Mouse (Mus musculus) stomach, embryonic 15.5 days (tissue): Measurements from ENCODE around the gene Mbnl2. TPM values are rescaled to one million over a fixed set of nuclear protein-coding genes. Genes with fewer than 3 reads are reported as not detected.

Source experiments
- ATAC-seq: fragments of 200-750 bp; cut with Nextera tagmentation; 2 replicates; pipeline ENCODE4 v1.8.0; 2017; ENCODE audit warnings: low read depth, moderate number of reproducible peaks, moderate TSS enrichment; ENCODE audit not compliant: insufficient read depth, low FRiP score
- H3K27ac ChIP-seq: fragments of 300-500 bp; sonication (generic); 2 replicates; pipeline ENCODE4 v1.5.1; 2015; ENCODE audit warnings: mild to moderate bottlenecking, inconsistent platforms
- H3K27me3 ChIP-seq: fragments of 300-500 bp; sonication (generic); replicated peaks from 2 replicates; pipeline ENCODE4 v1.6.1; 2015; ENCODE audit warnings: inconsistent platforms
- H3K36me3 ChIP-seq: fragments of 300-500 bp; sonication (generic); 2 replicates; pipeline ENCODE4 v1.6.1; 2015; ENCODE audit warnings: inconsistent platforms
- H3K4me1 ChIP-seq: fragments of 300-500 bp; sonication (generic); 2 replicates; pipeline ENCODE4 v1.6.1; 2015; ENCODE audit warnings: inconsistent platforms
- H3K4me2 ChIP-seq: fragments of 300-500 bp; sonication (generic); 2 replicates; pipeline ENCODE4 v1.6.1; 2015; ENCODE audit warnings: mild to moderate bottlenecking, inconsistent platforms
- H3K4me3 ChIP-seq: fragments of 300-500 bp; sonication (generic); replicated peaks from 2 replicates; pipeline ENCODE4 v1.5.1; 2015; ENCODE audit warnings: inconsistent platforms
- H3K9ac ChIP-seq: fragments of 300-500 bp; sonication (generic); 2 replicates; pipeline ENCODE4 v1.6.1; 2015; ENCODE audit warnings: inconsistent platforms
- H3K9me3 ChIP-seq: fragments of 300-500 bp; sonication (generic); 2 replicates; pipeline ENCODE4 v1.6.1; 2016; ENCODE audit warnings: inconsistent platforms
- WGBS: fragments of 180-500 bp; shearing (Covaris S2); methylation state at CpG from one replicate; pipeline ENCODE4 v1.1.7; 2015; 5-methylcytosine and 5-hydroxymethylcytosine counted together
- polyA plus RNA-seq: library from polyadenylated mRNA; unstranded; fragments of >200 nt; fragmentation: Nextera tagmentation; extraction: Ambion mirVana; gene quantifications from 2 replicates; pipeline ENCODE4 v1.2.1, GENCODE M21; 2015

The Mbnl2 gene
- polyA plus RNA-seq, 1 experiment from 2014 or later = 109 TPM

GRCm38 (mm10) chr14:120428497-120428896 is 153.0 kb downstream of the Mbnl2 start:
- no peak overlapping the region for H3K4me2 ChIP-seq
- H3K9ac ChIP-seq = no peak overlapping the region
- 84% methylated on average over 5 of the region's 5 CpGs for WGBS
- H3K4me1 ChIP-seq = no peaks in the 10 kb centered on the region
- no peaks in the 10 kb centered on the region for H3K27me3 ChIP-seq
- no peak overlapping the region for H3K4me3 ChIP-seq
- ATAC-seq = no peak
- no peaks in the 10 kb centered on the region for H3K9me3 ChIP-seq
- peaks cover 35% of the 10 kb centered on the region for H3K36me3 ChIP-seq
- H3K27ac ChIP-seq = no peak overlapping the region

DNA sequence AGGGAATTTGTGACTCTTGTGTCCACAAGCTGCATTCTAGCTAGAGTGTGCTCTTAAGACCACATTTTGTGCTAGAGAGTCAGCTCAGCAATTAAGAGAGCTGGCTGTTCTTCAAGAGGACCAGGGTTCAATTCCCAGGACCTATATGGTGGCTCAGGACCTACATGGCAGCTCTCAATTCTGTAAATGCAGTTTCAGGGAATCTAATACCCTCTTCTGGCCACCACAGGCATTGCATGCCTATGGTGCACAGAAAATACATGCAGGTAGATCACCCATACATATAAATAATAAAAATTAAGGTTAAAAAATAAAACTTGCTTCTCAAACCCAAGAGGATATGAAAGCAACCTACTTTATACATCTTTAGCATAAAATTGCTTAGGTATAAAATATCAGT is 157.3 kb downstream of the Mbnl2 start:
- Histone ChIP-seq H3K9ac (no peak overlapping the region), H3K4me3 (no peak overlapping the region), H3K36me3 (peaks cover 8% of the 10 kb centered on the region; the same call in 1 of the 2 replicates), H3K27me3 (no peaks in the 10 kb centered on the region), H3K27ac (no peak overlapping the region), H3K4me2 (no peak overlapping the region), H3K4me1 (no peaks in the 10 kb centered on the region), H3K9me3 (no peaks in the 10 kb centered on the region)
- ATAC-seq = no peak

GRCm38 (mm10) chr14:120433931-120434398 is 158.5 kb downstream of the Mbnl2 start:
- Histone ChIP-seq H3K27me3 (no peaks in the 10 kb centered on the region), H3K4me1 (no peaks in the 10 kb centered on the region), H3K4me3 (no peak overlapping the region), H3K36me3 (peaks cover 8% of the 10 kb centered on the region; the same call in 1 of the 2 replicates), H3K27ac (no peak overlapping the region), H3K9me3 (no peaks in the 10 kb centered on the region), H3K9ac (no peak overlapping the region), H3K4me2 (no peak overlapping the region)
- 74% methylated on average over 8 of the region's 8 CpGs for WGBS
- ATAC-seq = peak; percentile 63; the same call in 1 of the 2 replicates

DNA sequence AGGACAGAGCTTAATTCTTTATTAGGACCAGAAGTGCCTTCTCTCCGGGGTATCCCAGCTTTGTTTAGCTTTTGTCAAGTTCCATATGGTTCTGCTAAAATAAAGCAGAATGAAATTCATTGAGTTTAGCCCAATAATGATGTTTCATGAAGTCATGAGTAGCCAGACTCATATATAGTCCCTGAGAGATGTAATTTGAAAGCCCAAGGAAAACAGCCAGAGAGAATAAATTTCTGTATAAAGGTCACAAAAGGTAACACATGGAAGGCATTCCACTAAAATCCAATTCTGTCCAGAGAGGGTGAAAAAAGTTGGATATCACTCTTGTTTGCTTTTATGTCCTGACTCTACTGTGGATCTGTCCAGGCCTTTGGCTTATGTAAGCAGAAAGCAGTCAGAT is 159.4 kb downstream of the Mbnl2 start:
- H3K27me3 ChIP-seq = no peaks in the 10 kb centered on the region
- H3K9me3 ChIP-seq = no peaks in the 10 kb centered on the region
- H3K4me2 ChIP-seq = no peak overlapping the region
- ATAC-seq = no peak
- 0 out of 2 replicates have a peak, but pooled peaks cover 4% of the 10 kb centered on the region for H3K36me3 ChIP-seq
- 55% methylated on average over 1 of the region's 1 CpGs for WGBS
- H3K4me3 ChIP-seq = no peak overlapping the region
- H3K27ac ChIP-seq = no peak overlapping the region
- no peak overlapping the region for H3K9ac ChIP-seq
- H3K4me1 ChIP-seq = no peaks in the 10 kb centered on the region

DNA sequence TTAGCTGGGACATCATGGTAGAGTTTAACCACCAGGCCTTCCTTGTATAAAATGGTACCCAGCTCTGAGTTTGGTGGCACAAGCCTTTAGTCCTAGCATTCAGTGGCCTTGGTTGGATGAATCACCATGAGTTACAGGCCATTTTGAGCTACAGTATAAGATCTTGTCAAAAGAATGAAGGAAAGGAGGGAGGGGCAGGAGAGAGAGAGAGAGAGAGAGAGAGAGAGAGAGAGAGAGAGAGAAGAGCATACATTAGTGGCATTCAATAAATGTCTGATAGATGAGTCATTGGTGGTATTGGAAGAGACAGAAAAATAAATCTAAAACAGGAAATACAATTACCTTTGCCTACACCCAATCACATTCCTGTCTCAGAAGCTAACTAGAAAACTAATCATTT is 165.2 kb downstream of the Mbnl2 start:
- ATAC-seq = no peak

DNA sequence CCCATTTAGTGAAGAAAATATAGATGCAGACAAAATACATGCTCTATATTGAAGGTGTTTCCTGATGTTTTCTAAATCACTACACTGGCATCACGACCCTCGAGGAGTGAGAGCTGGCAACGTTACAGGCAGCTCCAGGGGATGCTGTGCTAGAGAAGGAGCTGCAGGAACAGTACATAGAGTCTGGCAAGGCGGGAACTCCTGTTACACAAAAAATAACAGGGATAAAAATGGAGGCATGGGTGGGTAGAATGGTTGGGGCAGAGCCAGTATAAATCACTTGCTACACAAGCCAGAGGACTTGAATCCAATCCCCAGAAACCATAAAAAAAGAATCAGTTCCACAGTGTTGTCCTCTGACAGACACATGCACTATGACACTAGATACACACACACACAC is 165.8 kb downstream of the Mbnl2 start:
- Histone ChIP-seq H3K9ac (no peak overlapping the region), H3K4me3 (no peak overlapping the region), H3K27ac (no peak overlapping the region), H3K9me3 (no peaks in the 10 kb centered on the region), H3K27me3 (no peaks in the 10 kb centered on the region), H3K4me1 (no peaks in the 10 kb centered on the region), H3K36me3 (no peaks in the 10 kb centered on the region), H3K4me2 (no peak overlapping the region)
- no peak for ATAC-seq
- 83% methylated on average over 4 of the region's 4 CpGs for WGBS

More for the DNA sequence above, 165.2 kb downstream of the Mbnl2 start:
- Histone ChIP-seq H3K27me3 (no peaks in the 10 kb centered on the region), H3K9me3 (no peaks in the 10 kb centered on the region), H3K4me3 (no peak overlapping the region), H3K9ac (no peak overlapping the region), H3K36me3 (no peaks in the 10 kb centered on the region), H3K27ac (no peak overlapping the region), H3K4me2 (no peak overlapping the region), H3K4me1 (no peaks in the 10 kb centered on the region)

- no peak overlapping the region for H3K27ac ChIP-seq
- ATAC-seq = no peak
- no peaks in the 10 kb centered on the region for H3K9me3 ChIP-seq
- H3K9ac ChIP-seq = no peak overlapping the region
- no peaks in the 10 kb centered on the region for H3K36me3 ChIP-seq
- 82% methylated on average over 13 of the region's 13 CpGs for WGBS
- no peaks in the 10 kb centered on the region for H3K4me1 ChIP-seq
- H3K27me3 ChIP-seq = no peaks in the 10 kb centered on the region
- H3K4me3 ChIP-seq = no peak overlapping the region
- no peak overlapping the region for H3K4me2 ChIP-seq
Observed at GRCm38 (mm10) chr14:120441836-120442235, 166.4 kb downstream of the Mbnl2 start.

- Histone ChIP-seq H3K27me3 (no peaks in the 10 kb centered on the region), H3K9ac (no peak overlapping the region), H3K4me2 (no peak overlapping the region), H3K9me3 (no peaks in the 10 kb centered on the region), H3K4me1 (no peaks in the 10 kb centered on the region), H3K27ac (no peak overlapping the region), H3K36me3 (no peaks in the 10 kb centered on the region), H3K4me3 (no peak overlapping the region)
- WGBS = 88% methylated on average over 7 of the region's 7 CpGs
- ATAC-seq = no peak
Observed at GRCm38 (mm10) chr14:120454221-120454620, 178.8 kb downstream of the Mbnl2 start.

GRCm38 (mm10) chr14:120463938-120464727 is 188.7 kb downstream of the Mbnl2 start:
- H3K4me3 ChIP-seq = no peak overlapping the region
- no peaks in the 10 kb centered on the region for H3K9me3 ChIP-seq
- no peak for ATAC-seq
- no peak overlapping the region for H3K9ac ChIP-seq
- no peak overlapping the region for H3K27ac ChIP-seq
- no peaks in the 10 kb centered on the region for H3K27me3 ChIP-seq
- H3K4me2 ChIP-seq = no peak overlapping the region
- WGBS = 94% methylated on average over 3 of the region's 3 CpGs
- no peaks in the 10 kb centered on the region for H3K36me3 ChIP-seq
- H3K4me1 ChIP-seq = no peaks in the 10 kb centered on the region

DNA sequence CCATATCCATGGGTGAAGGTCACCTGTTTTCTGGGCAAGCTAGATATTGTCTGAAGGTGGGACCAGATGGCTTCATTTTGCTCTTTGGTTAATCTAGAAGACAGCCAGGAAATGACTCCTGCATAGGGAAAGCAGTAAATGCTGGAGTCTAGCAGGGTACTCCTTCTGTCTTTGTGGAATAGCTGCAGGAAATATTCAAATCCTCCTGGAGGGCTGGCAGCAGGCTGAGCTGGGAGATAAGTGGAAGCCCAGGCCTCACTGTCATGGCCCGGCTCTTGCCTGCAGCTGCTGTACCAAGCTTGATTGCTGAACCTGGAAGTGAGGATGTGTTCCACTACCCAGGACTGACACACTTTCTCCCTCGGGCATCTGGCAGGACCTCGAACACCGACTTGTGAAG is 191.3 kb downstream of the Mbnl2 start:
- WGBS = 75% methylated on average over 4 of the region's 4 CpGs
- no peak overlapping the region for H3K9ac ChIP-seq

DNA sequence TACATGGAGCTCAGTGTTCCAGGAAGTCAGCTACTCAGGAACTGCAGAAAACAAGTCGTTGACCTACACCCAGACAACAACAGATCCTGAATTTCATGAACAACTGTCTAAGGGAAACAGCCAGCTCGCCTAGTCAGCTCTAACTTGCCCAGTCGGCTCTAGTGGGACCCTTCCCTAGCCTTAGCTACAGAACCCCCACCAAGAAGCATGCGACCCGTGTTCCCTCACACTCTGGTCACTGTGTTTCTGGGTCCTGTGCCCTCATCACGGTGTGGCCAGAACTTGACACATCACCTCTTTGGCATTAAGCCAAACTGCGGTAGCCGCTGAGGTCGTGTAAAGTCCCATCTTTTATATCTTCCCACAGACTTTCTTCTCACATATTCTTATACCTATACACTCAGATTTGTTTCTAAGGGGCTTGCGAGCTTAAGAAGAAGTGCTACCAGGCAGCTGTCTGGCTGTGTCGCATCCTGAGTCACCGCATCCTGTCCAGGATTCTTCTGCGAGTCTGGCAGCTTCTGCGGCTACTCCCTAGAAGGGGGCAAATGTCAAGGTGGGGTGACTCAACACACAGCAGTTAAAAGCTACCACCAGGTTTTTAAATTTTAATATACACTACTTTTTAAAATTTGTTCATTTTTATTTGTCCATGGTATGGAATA is 193.8 kb downstream of the Mbnl2 start:
- Histone ChIP-seq H3K4me2 (no peak overlapping the region), H3K27ac (no peak overlapping the region), H3K4me1 (no peaks in the 10 kb centered on the region), H3K9me3 (no peaks in the 10 kb centered on the region), H3K9ac (no peak overlapping the region), H3K27me3 (no peaks in the 10 kb centered on the region), H3K4me3 (no peak overlapping the region), H3K36me3 (no peaks in the 10 kb centered on the region)
- no peak for ATAC-seq
- 78% methylated on average over 14 of the region's 14 CpGs for whole genome bisulfite sequencing

More for the DNA sequence above, 191.3 kb downstream of the Mbnl2 start:
- Histone ChIP-seq H3K27me3 (no peaks in the 10 kb centered on the region), H3K36me3 (no peaks in the 10 kb centered on the region), H3K9me3 (no peaks in the 10 kb centered on the region), H3K4me1 (no peaks in the 10 kb centered on the region), H3K4me2 (no peak overlapping the region), H3K27ac (no peak overlapping the region), H3K4me3 (no peak overlapping the region)
- no peak for ATAC-seq

DNA sequence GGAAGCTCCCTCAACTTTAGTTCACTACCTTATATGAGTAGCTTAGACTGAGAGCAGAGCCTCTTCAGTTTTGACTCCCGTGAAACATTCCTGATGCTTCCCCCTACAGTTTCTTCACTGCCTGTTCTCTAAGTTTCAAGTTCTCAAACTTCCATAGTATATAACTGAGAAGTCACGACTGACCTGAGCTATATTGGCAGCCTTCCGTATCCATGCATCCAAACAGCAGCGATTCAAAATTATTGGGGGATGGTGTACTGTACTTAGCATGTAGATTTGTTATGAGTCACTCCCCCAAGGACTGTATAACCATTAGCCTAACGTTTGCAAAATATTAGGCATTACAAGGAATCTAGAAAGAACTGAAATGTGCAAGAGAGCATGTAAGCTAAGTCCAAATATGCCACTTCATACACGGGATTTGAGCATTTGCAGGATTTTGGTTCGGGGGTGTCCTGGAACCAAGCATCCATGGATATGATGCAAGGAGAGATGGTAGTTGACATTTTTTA is 200.8 kb downstream of the Mbnl2 start:
- no peak overlapping the region for H3K4me3 ChIP-seq
- peak overlapping the region; percentile 52; the same call in 1 of the 2 replicates for H3K4me2 ChIP-seq

More for the DNA sequence above, 200.8 kb downstream of the Mbnl2 start:
- H3K4me1 ChIP-seq = no peaks in the 10 kb centered on the region
- H3K9ac ChIP-seq = no peak overlapping the region
- WGBS = 64% methylated on average over 7 of the region's 7 CpGs
- no peak overlapping the region for H3K27ac ChIP-seq
- ATAC-seq = no peak
- H3K27me3 ChIP-seq = no peaks in the 10 kb centered on the region
- H3K36me3 ChIP-seq = no peaks in the 10 kb centered on the region
- no peaks in the 10 kb centered on the region for H3K9me3 ChIP-seq
